Mouse (Mus musculus) T-helper 2 cell (primary cell): Measurements from ENCODE around the gene Aldob.

Experiments used
- in situ Hi-C: fragments of 300-600 bp; cut with MboI, MseI; formaldehyde crosslinking; loops from one replicate; pipeline ENCODE4 v1.15.1; 2025; ENCODE audit warnings: high pct_unique_total_duplicates

Gene Aldob

DNA sequence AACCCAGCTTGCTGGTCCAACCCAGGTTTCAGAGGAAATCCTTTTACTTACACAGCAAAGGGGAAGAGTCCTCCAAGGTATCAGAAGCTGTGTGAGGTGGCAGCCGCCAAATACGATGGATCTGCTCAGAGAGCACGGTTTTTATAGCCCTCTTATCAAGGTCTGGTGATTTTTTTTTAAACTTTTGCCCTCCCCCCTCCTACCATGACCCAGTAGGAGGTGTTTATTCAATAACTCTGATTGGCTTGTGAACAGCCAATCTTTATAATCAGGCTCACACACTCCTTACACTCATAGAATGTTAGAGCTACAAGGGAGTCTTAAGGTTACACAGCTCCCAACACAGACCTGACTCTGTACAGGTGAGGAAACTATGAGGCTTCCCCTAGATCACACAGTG, at the start of gene Aldob:
Aldob (minus strand) TSS at position 164 of the 400 bp plus-strand sequence.
- in situ Hi-C loops, result no loop called here

- in situ Hi-C loops, result no loop called here
Observed at GRCm38 (mm10) chr4:49597183-49598100, 48.1 kb upstream of the Aldob start, which contains the start of gene Tmem246. Gene Tmem246 (minus strand): TSS chr4:49597876.

- in situ Hi-C loops, result no loop called here
Observed at GRCm38 (mm10) chr4:49596846-49597182, 47.5 kb upstream of the Aldob start.

DNA sequence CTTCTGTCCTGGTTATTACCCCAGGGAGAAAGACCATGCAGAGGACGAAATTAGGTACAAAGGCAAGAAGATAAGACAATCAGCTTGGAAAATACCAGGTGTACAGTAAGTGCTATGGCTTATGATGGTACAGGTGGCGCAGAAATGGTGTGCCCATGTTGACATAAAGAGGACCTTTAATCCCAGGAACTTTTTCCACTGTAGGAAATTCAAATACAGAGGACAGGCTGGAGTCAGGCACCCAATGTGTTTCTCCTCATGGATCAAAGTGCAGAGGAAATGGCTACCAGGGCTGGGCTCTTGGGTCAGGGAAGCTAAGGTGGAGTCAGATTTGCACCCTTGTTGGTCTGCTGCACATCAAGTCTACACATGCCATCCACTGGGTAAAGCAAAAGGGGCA, 40.8 kb upstream of the Aldob start:
- in situ Hi-C loops, result no loop called here

DNA sequence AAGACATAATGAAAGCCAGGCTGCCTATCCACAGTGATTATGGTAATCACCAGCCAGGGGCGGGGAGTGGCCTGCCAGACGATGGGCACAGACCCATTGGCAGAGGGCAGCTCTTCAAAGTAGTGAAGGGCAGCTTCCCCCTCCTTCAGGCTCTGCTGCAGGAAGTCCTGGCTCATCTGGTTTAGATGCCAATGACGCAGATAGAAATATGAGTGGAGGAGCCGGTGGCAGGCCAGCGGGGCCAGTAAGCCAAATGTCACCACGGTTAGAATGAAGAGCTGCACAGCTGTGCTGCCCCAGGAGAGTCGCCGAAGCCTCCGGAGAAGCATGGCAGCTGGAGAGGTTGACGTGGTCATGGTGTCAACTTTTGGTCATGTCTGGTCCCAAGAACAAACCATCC, 37.5 kb upstream of the Aldob start:
- in situ Hi-C loops, result no loop called here

GRCm38 (mm10) chr4:49585524-49586101, 36.3 kb upstream of the Aldob start:
- in situ Hi-C loops, result no loop called here

DNA sequence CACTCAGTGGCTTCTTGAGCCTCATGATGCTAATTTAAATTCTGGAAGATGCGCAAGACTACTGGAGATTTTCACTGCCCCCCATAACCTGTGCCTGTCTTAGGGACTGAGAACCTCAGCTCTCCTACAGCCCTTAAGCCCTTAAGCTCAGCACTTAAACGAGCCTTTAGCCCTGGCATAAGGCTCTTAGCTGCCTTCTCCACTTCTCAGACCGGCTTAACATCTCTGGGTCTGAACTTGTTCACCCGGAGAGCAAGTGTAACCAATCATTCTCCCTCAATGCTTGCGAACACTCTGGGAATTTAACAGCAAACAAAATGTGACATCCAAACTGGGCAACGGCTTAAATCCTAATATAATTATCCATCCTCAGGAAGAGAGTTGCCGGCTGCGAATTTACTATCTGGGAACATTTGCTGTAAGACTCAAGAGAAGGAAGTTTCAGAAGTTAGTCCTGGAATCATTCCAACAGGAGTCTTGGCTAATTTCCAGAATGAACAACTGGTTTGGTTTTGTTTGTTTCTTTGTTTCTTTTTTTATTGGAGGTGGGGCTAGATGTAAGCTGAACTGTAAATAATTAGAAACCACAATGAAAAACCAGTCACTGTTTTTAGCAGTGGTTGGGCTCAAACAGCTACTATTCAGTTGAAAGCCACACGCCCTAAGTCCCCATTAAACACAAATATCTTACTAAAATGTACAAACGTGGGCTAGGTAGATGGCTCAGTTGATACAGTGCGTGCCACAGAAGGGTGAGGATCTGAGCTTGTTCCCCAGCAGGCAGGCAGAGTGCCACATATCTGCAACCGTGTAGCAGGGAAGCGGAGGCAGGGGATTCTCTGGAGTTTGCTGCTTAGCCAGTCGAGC, 34.9 kb upstream of the Aldob start:
- in situ Hi-C loops, result no loop called here

GRCm38 (mm10) chr4:49581256-49581655, 31.9 kb upstream of the Aldob start:
- in situ Hi-C loops, result no loop called here

DNA sequence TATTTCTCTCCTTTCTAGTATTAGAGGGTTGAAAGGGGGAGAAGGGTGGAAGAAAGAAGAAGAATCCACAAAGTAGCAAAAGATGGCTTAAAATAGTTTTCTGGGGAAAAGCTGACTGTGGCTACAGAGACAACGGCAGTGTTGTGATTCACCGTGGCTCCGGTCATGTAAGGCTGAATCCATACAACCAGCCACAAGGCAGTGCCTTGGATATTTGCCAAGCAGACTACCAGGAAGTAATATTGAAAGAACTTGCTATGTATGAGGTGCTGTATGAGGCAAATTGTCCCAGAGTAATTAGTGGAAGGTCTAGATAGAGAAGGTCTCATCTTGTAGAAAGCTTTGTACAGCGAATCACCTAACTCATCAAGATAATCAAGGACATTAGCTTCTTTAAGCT, 22.8 kb upstream of the Aldob start:
- in situ Hi-C loops, result loop anchor here (5.0 kb wide), 1 partner anchor 50 kb away; no protein-coding TSS in a partner anchor

DNA sequence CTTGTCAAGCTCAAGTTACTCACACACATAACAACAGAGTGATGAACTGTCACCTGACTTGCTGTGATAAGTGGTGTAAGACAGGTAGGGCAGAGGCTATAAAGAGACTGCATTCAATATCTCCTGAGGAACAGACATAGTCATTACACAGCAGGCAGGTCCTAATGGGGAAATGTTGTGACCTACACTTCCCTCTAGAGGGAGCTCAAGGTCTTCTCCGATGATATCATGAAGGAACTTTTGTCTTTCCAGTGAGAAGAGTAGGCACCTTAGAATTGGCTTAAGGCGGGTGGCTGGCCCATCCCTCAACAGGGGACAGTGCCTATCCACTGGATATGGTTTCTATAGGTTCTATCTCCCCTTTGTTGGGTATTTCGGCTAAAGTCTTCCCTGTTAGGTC, 18.3 kb upstream of the Aldob start:
- in situ Hi-C loops, result no loop called here

DNA sequence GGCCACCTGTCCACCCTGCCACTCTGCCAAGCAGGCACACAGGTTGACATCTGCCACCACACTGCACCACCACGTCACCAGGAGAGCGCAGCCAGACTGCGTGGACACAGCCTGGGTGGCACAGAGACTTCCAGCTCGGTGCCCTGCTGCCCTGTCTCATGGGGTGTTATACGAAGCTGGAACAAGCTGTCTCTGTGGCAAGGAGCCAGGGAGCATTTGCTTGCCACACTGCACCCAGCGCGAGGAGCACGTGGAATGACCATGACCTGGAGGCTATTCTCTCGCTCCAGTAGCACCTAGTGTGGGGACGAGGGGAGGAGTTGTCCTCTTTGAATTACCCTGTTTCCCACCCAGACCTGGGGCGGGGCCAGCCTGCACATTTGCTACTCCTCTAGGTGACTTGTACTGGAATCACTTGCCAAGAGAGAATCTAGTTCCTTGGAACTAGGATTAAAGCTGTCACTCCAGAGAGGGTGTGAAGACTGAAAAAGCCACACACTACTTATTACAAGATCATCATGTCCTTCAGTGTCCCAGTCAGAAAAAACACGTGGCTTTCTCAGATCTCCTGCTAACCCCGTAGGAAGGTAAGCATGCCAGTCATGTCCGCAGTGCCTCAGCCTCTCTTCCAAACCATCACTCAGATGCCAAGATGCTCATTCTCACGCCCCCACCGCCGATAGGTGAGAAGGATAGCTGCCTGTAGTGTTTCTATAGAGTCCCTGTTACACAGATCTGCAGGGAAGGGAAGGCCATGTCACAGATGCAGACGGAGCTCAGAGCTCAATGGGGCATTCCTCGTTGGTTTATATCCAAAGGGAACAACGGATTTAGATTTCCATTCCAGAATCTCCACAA, 10.8 kb upstream of the Aldob start:
- in situ Hi-C loops, result no loop called here

GRCm38 (mm10) chr4:49558181-49558580, 8.8 kb upstream of the Aldob start:
- in situ Hi-C loops, result no loop called here

GRCm38 (mm10) chr4:49557375-49557774, 8.0 kb upstream of the Aldob start:
- in situ Hi-C loops, result no loop called here

DNA sequence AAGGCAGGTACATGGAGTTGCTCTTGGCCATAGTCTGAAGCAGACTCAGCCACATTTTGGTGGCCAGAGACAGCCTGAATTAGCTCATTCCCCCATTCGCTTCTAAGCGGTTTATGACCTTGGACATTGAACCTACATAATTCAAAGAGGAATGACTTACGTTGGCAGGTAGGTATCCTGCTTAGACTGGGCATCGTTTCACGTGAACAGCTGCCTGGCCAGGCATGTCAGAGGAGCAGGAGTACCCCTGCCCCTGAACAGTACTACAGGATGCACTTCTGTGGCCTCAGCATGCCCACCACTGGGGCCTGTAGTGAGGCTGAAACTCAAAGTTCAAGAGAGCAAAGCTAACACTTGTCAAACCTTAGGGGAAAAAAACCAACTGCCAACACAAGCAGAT, 4.0 kb upstream of the Aldob start:
- in situ Hi-C loops, result no loop called here

DNA sequence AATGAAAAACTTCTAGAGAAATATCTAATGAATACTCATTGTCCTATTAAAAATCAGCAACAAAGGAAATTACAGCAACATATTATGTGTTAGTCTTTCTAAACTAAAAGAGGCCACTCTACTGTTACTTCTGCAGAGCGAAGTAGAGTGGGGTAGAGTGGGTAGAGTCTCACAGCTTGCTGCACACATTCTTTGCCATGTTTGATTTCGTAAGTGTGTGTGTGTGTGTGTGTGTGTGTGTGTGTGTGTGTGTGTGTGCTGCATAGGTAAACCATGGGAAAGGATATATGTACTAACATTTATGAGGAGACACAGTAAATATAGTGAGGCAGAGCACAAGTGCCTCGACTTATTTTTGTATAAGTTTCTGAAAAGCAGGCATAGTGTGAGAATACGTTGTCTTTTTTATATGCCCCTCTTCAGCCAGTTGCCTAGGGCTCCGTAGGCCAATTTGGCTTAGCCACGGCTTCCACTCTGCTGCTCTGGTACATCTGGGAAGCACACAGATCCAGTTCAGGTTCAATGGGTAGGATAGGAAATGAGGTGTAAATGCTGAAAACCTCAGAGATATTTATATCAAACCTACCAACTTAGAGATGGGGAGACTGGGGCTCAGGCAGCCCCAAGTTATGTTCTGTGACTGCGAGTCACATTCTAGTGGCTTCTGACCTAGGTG, 1.7 kb downstream of the Aldob start:
- in situ Hi-C loops, result no loop called here

- in situ Hi-C loops, result no loop called here
Observed at GRCm38 (mm10) chr4:49546873-49547543, 2.3 kb downstream of the Aldob start.

DNA sequence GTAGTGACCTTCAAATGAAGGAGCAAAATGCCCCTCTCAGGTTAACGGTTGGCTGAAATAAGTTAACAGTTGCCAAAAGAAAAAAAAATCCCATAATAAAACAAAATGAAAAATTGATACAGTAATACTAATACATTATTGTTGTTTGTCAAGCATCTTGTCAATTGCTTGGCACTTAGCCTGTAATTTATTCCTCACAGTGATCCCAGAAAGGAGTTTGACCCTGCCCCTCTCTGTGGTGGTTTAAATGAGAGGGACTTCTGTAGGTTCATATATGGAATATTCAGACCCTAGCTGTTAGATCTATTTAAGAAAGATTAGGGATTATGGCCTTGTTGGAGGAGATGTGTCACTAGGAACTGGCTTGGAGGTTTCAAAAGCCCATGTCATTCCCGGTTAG, 3.3 kb downstream of the Aldob start:
- in situ Hi-C loops, result no loop called here

DNA sequence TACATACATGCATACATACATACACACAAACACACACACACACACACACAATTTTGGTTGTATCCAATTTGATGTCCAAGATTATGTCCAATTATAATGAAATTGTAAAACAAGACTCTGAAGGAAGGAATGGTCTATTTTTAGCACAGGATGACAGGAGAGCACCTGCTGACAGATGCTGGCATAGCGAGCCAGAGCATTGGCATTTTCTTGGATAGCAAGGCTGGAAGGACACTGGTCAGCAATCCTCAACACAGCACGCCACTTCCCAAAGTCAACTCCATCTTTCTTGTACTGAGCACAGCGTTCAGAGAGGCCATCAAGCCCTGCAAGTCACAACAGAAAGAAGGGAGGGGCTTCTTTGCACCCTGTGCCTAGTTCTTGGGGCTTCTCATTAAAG, 8.4 kb downstream of the Aldob start:
- in situ Hi-C loops, result no loop called here

DNA sequence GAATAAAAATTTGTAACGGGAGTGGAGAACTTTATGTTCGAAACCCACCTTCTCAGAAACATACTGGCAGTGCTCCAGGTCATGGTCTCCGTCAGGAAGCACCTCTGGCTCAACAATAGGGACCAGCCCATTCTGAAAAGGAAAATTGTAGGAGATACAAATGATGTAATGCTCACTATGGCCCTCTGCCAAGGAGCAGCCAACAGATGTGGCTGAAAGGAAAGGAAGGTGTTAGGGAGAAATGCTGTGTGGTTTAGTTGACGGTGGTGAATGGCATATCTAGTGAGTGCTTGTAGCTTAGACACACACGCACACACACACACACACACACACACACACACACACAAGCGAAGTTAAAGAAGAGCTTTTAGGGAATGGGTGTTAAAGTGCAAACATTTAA, 9.7 kb downstream of the Aldob start:
- in situ Hi-C loops, result no loop called here

DNA sequence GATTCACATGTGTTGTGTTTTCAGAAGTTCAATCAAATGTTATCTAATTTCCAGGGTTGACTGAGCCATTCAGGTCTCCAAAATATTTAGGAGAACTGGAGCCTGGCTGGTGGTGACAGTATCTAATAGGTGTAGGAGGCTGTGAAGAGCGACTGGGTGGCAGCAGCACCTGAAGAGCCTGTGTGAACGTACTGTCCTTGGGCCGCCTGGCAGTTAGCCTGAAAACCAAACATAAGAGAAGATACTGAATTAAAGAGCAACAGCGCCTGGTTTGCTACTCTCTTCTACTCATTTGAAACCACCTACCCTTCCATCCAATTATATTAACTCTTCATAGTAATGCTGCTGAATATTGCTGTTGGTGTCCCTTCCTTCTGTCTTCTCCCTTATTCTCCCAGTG, 12.7 kb downstream of the Aldob start:
- in situ Hi-C loops, result no loop called here
